Mouse (Mus musculus) brain, adult 2 months (tissue): Measurements from ENCODE around the gene Gli3.

Source experiments
- DNase-seq: peaks from one replicate; pipeline ENCODE4 v3.0.0; 2011; ENCODE audit warnings: low read depth, low spot score

Gli3 gene

DNA sequence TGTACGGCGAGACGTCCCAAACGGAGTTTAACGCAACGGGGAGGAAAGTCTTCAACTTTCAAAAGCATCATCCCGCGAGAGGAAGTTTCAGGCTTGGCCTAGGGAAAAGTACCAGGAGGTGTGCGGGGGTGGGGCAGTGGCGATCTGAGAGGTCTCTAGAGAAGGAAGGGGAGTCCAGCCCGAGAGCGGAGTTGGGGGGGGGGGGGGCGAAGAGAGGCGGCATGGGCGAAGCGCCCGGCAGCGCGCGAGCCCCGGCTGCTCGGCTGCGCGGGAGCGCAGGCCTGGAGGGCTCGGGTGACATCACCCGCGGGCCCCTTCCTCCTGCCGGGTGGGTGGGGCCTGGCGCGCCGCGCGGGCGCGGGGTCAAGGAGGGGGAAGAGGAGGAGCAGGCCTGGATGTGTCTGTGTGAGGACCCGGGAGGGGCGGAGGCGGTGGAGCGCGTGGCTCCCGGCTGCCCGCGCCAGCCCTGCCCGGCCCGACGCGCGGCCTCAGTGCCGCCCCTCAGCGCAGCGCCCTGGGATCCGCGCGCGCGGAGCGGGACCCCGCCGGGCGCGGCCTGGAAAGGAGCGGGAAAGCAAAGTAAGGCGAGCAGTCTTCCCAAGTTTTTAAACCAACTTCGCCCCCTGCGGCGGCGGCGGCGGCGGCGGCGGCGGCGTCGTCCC is at the start of gene Gli3:
Gene Gli3 (plus strand): TSS at position 406 of the 662 bp plus-strand sequence.
- no peak for DNase-seq

DNA sequence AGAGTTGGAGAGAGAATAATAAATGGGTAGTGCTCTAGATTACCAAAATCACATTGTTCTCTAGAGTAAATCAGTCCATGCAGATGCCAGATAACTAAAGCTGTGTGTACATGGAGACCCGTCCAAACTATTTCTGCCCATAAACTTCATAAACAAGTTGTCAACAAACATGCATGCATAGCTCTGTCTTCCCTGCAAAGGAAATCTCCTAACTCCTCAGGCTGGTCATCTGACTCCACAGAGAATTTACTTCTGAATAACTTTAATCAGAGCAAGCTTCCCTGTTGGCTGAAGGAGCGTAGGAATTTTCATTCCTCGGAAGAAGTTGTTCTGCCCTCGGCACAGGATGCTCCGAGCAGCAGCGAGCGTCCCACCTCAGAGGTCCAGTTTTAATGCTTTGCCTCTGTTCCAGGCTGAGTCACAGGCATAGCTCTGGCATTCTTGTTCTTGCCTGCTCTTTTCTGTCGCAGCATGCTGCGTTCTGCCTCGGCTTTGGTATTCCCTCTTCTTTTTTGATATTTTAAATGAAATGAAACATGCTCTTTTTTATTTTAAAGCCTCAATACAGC is 41.8 kb upstream of the Gli3 start:
- peak; percentile 27 for DNase-seq

DNA sequence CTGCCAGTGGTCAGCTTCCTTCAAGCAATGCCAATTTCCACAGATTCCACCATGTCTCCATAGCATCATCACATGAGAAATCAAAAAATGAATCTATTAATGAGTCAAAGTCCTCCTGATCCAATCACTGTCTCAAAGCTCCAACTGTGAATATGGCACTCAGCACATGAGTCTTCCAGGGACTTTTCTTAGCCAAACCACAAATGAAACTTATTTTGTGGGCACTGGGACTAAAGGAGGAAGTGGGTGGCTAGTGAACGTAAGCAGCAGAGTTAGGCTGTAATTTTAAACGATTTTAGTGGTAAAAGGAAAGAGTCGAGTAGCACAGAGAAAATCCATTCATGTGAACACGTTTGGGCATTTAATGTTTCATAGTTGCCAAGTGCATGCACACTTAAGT is 21.0 kb upstream of the Gli3 start:
- DNase-seq = no peak

DNA sequence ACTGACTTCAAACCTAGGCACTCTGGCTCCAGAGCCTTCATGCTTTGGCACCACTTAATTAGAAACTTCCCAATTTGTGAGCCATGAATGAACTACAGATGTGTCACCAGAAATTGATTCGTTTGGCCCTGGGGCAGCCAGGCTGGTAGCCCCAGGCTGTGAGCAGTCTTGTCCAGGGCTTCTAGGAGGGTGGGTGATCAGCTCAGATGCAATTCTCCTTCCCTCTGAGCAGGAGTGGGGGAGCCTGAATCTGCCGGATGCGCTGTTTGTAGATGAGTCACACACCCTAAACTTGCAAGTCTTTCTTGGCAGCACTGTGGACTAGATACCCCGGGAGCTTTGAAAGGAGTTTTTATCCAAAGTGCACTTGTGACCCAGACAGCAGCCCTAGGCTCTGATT is 18.7 kb upstream of the Gli3 start:
- DNase-seq = peak; percentile 50

DNA sequence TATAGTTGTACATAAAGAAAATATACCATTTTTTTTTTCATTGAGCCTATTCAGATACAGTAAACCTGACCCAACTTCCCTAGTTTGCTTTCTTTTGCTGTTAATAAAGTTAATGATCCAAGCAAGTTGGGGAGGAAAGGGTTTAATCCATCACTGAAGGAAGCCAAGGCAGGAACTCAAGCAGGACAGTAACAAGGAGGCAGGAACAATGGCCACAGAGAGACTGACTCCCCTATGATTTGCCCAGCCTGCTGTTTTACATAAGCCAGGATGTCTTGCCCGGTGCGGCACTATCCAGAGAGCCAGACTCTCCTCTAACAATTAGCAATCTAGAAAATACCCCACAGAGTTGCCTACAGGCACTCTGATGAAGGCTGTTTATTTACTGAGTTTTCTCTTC is 17.4 kb upstream of the Gli3 start:
- no peak for DNase-seq

DNA sequence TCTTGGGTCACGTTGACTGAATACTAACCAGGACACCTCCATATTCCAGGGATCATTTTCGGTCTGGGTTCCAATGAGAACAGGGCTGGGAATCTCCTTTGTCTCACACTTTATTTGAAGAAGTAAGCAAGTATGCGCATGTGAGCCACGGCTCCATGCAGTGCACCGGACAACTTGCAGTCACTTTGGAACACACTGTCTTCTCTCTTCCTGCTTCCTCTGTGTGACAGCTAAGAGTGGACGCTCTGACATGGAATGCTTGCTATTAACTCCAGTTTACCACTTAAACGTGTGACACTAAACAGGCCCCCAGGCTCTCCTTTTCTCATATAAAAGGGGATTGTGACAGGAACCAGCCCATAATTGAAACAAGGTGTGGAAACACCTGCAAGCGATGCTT is 17.0 kb upstream of the Gli3 start:
- DNase-seq = no peak

DNA sequence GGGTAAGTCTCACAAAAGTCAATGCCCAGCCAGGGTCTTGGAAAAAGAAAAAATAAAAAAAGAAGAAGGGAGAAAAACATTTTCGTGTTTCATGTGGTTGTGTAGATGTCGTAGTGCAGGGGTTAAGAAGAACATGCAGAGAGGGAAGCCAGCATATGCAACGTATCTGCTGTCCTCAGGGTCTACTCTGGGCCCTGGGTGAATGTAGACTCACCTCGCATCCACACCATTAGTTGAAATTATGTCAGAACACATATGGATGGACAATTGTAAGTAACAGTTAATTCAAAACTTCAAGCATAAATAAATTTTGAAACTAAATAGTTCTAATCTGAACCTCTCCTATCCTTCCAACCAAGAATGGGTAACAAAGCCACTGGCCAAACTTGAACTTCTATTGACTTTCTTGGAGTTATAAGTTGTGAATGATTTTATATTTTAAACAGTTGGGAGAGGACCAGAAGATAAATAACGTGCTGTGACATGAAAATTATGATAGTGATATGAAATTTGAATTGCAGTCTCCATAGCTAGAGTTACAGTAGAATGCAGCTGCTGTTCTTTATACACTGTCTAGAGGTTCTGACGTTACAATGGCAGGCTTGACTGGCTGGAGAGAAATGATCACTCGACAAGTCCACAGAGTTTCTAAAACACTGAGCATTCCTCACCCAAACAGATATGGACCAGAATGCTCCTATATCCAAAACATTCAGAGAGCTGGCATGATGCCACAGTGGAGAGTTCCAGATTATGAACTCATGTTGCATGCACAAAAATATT is 16.1 kb upstream of the Gli3 start:
- DNase-seq = no peak

DNA sequence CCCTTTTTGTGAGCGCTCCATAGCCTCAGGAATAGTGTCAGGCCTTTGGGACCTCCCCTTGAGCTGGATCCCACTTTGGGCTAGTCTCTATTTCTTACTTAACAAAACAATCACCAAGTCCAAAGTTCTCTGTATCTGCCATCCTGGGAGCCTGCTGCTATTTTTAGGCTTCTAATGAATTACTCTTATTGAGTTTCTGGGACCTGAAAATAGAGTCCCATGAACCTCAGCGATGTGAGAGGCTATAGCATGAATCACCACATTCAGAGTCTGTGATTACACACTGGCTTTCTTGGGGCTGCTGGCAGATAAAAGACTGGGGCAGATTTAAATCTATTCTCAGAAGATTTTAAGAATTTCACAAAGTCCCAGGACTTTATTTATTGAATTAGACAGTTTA is 12.1 kb upstream of the Gli3 start:
- no peak for DNase-seq

DNA sequence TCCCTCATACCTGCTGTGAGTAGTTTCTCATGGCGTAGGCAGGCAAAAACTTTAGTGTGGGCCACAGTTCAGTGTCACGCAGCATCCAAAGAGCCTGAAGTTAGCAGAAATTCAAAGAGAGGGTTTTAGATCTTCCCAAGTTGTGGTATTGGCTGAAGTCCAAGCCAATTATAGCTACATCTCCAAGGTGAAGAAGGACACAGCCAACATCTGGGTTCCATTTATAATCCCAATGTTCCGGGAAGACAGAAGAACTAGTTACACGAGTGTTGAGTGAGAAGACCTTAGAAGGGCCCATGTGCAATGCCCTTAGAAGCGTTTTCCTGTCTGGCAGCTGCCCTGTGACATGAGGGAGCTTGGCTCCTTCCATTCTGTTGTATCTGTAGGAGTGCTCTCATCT is 5.2 kb upstream of the Gli3 start:
- DNase-seq = no peak

DNA sequence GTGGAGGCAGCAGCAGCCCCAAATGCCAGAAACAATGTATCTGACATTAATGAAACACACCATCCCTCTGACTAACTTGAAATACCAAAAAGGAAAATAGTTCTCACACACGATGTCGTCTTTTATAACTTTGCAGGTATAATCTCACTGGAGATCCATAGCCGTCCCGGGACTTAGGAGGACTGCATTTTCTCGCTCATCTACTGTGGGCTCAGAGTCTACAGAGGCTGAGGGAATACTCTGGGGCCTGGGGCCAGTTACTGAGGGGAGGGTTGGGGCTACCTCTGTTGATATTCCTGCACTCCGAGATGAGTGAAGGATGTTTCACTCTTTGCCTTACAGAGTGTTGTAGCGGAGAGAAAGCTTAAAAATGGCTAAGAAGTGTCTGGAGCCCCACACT is 1.1 kb upstream of the Gli3 start:
- no peak for DNase-seq

DNA sequence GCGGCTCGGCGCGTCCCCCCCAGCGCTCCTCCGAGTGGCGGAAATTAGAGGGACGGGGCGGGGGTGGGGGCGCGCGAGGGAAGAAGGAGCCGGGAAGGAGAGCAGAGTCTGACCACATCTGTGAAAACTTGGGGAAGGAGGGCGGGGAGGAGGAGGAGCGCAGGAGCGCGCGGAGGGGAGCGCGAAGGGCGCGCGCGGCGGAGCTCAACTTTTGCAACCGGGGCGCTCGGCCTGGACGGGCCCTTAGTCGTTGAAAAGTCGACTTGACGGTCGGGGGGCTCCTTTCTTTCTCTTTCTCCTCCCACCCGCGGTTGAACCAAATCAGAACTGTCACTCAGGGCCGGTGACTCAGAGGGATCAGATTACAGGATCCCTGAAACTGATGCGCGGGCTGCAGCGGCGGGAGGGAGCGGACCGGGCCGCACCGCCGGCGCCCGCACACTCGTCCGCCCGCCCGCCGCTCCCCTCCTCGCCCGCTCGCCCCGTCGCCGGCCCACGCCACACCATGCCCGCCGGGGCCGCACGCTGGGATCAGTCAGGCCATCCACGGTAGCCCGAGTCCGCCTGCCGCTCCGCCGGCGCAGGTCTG is 551 bp downstream of the Gli3 start:
- DNase-seq = no peak

DNA sequence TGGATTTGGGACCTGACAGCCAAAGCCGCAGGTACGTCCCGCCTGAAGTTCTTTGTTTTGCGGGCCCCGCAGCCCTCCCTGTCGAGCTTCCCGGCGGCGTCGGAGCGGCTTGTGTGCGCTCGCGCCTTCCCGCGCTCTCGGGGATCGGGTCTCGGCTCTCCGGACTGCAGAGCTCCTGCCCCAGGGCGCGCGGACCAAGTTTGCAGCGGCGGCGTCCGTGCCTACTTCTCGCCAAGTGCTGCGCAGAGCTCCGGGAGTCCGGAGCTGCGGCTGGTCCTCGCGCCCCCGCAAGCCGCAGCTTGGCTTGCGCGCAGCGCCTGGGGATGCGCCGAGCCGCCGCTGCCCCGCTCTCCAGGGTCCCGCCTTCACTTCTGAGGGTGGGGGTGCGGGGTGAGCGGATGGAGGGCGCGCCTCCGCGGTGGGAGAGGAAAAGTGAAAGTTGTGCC is 1.1 kb downstream of the Gli3 start:
- peak; percentile 11 for DNase-seq

DNA sequence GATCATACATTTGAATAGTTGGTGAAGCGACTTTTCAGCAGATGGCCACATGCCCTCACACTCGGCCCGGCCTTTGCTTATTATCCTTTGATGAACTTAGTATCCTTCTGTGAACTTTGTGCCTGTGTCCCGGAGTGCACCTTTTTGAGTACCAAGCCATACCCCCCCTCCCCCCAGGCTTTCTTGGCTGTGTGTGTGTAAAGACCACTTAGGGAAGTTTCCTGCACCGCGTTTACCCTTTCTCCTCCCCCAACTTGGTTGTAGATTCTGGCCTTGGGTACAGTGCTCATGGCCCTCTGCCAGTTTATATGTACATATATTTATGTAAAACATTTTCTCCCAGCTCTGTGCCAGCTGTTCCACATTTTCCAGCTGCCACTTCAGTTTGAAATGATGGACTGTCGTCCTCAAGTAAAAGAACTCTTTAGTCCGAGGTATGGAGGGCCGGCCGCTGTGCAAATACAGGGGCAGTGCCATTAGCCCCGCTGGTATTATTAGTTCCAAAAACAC is 1.8 kb downstream of the Gli3 start:
- no peak for DNase-seq

DNA sequence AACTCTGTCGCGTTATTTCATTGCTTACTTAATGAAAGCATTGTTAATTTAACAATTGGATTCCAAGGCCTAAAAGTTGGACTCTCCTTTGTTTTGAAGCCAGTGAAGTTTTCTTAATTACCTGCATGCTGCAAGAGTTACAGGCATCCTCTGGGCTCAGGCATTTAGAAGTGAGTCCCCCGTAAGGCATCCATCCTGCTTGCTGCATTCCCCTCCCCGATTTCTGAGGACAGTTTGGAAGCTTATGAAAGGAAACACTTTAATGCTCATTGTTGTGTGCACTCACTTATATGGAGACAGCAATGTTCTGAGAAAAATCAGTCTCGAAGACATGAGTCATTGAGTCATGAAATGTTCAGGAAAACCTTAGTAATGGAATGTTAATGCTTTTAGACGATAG is 3.5 kb downstream of the Gli3 start:
- DNase-seq = no peak

DNA sequence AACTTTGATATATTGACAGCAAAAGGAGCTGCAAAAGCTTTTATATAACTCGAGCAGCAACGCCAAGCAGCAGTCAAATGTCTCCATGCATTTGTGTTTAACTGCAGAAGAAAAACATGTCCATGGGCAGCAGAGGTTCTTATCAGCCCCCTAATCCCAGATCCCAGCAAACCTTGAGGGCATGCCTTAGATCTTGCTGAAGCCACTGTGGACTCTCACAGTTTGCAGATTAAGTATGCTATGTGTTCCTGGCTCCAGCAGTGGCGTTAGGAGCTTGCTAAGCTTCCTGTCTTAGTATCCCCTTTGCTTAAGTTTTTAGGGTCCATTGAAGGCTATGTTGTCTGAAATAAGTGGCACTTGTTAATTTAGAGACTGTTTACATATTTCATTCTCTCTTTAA is 4.4 kb downstream of the Gli3 start:
- no peak for DNase-seq

DNA sequence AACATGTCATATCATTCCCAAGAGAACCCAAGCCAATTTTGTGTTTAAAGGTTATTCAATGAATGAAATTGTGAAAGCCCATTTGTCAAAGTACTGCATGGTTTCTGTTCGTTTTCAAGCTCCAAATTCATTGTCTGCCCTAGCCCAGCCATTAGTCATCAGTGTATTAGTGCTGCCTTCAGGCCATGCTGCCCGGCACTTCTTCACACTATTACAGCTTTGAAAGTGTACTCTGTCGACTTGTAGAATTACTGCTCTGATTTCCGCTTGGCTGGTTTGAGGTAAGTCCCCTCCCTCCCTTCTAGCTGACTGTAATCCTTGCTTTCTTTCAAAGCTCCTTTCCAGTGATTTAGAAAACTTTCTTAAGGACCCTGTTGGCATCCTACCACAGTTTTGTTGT is 5.4 kb downstream of the Gli3 start:
- DNase-seq = no peak

DNA sequence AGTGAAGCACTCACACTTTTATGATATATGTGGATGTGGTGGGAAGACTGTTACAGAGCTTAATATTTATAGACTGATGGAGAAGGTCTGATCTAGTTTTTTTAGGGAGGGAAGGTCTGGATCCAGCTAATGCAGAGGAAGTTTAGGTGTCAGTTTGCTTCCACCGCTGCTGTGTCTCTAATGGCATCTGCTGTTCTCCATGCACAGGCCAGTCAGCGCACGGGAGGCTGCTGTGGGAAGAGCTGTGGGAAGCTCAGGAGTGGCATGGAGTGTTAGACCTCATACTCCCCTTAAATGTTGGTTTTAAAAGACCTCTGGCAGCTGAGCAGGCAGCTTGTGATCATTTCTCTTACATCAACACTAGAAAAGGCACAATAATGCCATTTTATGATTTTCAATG is 7.0 kb downstream of the Gli3 start:
- DNase-seq = no peak

DNA sequence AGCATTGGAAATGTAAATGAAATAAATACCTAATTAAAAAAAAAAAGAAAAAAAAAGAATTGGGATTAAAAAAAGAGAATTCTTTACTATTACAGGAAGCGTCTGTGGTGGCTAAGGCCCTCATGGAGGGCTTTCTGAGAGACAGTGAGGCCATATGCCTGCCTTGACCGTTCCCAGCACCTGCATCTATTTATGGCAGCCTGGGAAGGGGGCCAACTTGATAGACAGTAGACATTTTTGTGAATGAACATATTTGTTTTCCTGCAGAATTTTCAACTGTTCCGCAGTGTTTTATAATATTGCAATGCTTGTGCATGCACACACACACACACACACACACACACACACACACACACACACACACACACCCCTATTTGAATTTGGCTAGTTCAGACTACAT is 9.7 kb downstream of the Gli3 start:
- no peak for DNase-seq

DNA sequence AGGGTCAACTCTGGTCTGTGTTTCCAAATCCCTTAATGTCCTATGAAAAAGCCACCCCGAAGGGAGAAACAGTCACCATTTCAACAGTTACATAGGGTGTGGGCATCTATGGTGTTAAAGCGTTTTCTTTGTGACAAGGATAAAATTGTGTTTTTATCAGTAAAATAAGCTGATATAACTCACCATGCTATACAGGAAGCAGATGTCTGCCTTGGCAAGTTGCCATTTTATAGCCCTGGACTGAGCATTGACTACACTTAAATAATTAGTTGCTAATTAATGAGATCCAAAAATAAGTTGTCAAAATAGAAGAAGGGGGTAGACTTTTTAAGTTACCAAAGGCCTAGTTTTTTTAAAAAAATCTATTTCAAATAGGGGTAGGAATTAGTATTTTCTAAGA is 11.4 kb downstream of the Gli3 start:
- DNase-seq = no peak

DNA sequence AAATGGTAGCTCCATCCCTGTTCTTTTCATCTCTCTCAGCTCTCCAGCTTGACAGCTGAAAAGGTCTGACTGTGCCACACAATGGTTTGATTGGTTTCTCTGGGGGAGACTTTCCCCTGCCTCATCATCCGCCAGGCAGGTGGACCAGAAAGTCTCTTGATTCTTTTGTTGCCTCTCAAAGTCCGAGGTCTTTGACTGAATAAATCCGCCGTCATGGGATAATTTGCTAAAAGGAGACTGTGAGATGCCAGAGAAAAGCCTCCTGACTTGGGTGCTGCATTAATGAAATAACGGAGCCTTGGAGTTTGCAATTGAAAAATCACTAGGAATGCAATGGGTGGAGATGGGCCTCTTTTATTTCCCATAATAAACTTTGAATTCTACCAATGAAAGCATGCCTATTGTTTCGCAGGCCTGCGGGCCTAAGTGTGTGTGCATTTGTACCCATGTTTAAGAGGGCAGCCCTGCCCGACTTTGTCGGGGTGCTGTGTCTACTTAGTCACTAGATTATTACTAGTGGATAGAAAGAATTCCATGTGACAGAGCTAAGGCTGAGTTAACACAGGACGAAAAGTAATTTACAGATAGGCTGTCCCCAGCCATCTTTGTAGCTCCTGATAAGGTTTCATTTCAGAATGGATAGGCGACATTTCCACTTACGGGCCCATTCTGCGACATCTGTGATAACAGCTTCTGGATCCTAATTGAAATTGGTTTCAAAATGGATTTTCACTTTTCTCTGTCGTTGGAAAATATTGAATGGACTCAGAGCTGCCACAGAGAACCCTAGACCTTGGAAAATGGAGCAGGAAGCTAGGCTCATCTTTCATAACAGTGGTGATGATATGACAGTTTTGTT is 23.2 kb downstream of the Gli3 start:
- DNase-seq = no peak

DNA sequence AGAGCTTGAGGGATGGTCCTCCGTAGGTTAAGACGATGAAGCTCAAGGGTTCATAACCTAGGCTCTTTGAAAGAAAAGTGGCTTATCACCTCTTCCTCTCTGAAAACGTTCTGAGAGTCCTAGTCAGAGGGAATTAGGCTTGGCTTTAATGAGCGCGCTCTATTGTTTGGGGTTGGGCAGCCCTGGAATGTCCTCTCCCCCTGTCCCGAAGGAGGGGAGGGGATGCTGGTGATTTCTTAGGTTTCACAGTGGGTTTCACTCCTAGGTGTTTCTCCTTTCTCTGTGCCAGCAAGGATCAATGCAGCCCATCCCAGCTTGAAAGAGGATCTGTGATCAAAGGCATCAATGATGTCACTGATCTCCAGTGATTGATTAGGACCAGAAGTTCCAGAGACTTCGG is 24.3 kb downstream of the Gli3 start:
- no peak for DNase-seq

DNA sequence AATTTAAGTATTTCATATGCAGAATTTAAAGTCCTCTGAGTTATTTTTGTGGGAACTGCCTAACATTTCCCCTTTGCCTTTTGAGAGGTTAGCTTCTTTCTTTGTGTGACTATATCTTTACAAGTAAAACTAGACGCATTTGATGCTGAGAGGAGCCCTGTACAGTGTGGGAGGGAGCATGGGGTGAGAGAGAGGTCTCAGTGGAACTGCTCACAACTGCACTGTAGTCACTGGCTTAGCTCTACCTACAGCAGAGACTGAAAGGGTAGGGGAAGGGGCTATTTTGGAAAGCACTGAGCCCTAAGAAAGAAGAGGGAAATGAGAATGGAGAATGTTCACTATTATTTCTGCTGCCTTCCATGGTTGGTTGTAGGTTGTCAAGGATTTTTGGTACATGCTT is 25.0 kb downstream of the Gli3 start:
- DNase-seq = no peak
